Mouse (Mus musculus): ENCODE results near the gene Snx32. TPM values are rescaled to one million over a fixed set of nuclear protein-coding genes. Genes with fewer than 3 reads are reported as not detected.

The Snx32 gene
- polyA plus RNA-seq, 1 experiment from 2014 or later, result 9.7 TPM

DNA sequence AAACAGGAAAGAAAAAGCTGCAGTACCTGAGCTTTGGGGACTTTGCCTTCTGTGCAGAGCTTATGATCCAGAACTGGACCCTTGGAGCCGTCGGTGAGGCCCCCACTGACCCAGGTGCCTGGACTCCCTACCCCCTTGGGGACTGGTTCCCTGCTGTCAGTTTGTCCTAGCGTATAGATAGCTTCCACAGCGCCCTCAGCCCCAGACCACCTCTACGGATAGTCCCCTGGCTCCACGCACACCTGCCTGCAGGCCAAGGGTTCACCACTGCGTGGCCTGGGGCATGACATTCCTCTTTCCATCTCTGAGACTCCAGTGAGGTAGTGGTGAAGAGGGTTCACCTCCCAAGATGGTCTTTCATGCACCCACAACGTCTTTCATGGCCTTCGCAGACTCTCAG, 47.1 kb downstream of the Snx32 start:
- H3K9me3 ChIP-seq, result no peaks in the 10 kb centered on the region
- peaks cover 22% of the 10 kb centered on the region for H3K4me1 ChIP-seq
- peaks cover 7% of the 10 kb centered on the region; the same call in 1 of the 2 replicates for H3K27me3 ChIP-seq
- H3K27ac ChIP-seq, result no peak overlapping the region
- H3K4me2 ChIP-seq, result no peak overlapping the region
- no peak overlapping the region for H3K9ac ChIP-seq
- no peak for ATAC-seq (ENCODE audit: insufficient number of reproducible peaks, insufficient read depth, low FRiP score, low TSS enrichment, low read depth)
- no peak overlapping the region for H3K4me3 ChIP-seq
- WGBS, result 86% methylated on average over 9 of the region's 9 CpGs
- peaks cover 61% of the 10 kb centered on the region for H3K36me3 ChIP-seq

- H3K9ac ChIP-seq, result peak overlapping the region; percentile 79
- WGBS, result 85% methylated on average over 6 of the region's 6 CpGs
Measured at GRCm38 (mm10) chr19:5461411-5461810, 48.9 kb downstream of the Snx32 start.

GRCm38 (mm10) chr19:5460465-5460911, 49.9 kb downstream of the Snx32 start, which contains the start of gene Fibp:
Gene Fibp (plus strand): TSS chr19:5460615.
- Histone ChIP-seq H3K9ac (peak within 1 kb of the TSS; percentile 79), H3K36me3 (peaks cover 35% of the 10 kb centered on the region), H3K9me3 (no peaks in the 10 kb centered on the region), H3K4me3 (peak within 1 kb of the TSS; percentile 68), H3K4me1 (peaks cover 39% of the 10 kb centered on the region), H3K27me3 (peaks cover 7% of the 10 kb centered on the region; the same call in 1 of the 2 replicates), H3K4me2 (peak within 1 kb of the TSS; percentile 91), H3K27ac (peak within 1 kb of the TSS; percentile 70)
- 0 out of 2 replicates have a peak, but pooled peaks have one; percentile 53 for ATAC-seq (ENCODE audit: insufficient number of reproducible peaks, insufficient read depth, low FRiP score, low TSS enrichment, low read depth)
- under 1% methylated on average over 32 of the region's 32 CpGs for WGBS

More at GRCm38 (mm10) chr19:5461411-5461810, 48.9 kb downstream of the Snx32 start:
- Histone ChIP-seq H3K27me3 (peaks cover 7% of the 10 kb centered on the region; the same call in 1 of the 2 replicates), H3K4me3 (peak overlapping the region; percentile 68), H3K4me1 (peaks cover 30% of the 10 kb centered on the region), H3K27ac (no peak overlapping the region), H3K36me3 (peaks cover 45% of the 10 kb centered on the region), H3K4me2 (peak overlapping the region; percentile 91), H3K9me3 (no peaks in the 10 kb centered on the region)
- ATAC-seq (ENCODE audit: insufficient number of reproducible peaks, insufficient read depth, low FRiP score, low TSS enrichment, low read depth), result no peak

DNA sequence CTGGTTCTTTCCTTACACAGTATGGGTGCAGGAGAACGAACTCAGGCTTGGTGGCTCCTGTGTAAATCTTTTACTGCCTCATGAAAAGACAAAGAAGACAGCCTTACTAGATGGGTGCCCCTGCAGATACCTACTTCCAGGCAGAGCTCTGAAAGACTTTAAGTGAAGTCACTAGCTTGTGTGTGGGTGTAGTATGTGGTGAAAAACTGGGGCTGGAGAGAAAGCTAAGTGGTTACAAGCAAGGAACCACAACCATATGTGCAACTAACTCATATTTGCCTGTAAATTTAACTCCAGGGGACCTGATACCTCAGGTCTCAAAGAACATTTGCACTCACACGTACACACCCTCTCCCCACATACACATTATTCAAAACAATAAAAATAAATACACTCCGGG, 50.4 kb downstream of the Snx32 start:
- Histone ChIP-seq H3K9ac (peak overlapping the region; percentile 79), H3K4me1 (peaks cover 45% of the 10 kb centered on the region), H3K4me3 (peak overlapping the region; percentile 68), H3K27ac (peak overlapping the region; percentile 70; the same call in 1 of the 2 replicates), H3K9me3 (no peaks in the 10 kb centered on the region), H3K4me2 (peak overlapping the region; percentile 91), H3K36me3 (peaks cover 30% of the 10 kb centered on the region), H3K27me3 (peaks cover 7% of the 10 kb centered on the region; the same call in 1 of the 2 replicates)
- ATAC-seq (ENCODE audit: insufficient number of reproducible peaks, insufficient read depth, low FRiP score, low TSS enrichment, low read depth), result no peak
- WGBS, result 37% methylated on average over 3 of the region's 3 CpGs

GRCm38 (mm10) chr19:5459019-5459418, 51.3 kb downstream of the Snx32 start:
- no peak overlapping the region for H3K9ac ChIP-seq
- no peak overlapping the region for H3K4me3 ChIP-seq
- H3K9me3 ChIP-seq, result no peaks in the 10 kb centered on the region
- H3K36me3 ChIP-seq, result peaks cover 31% of the 10 kb centered on the region
- WGBS, result 70% methylated on average over 7 of the region's 7 CpGs
- ATAC-seq (ENCODE audit: insufficient number of reproducible peaks, insufficient read depth, low FRiP score, low TSS enrichment, low read depth), result no peak
- peaks cover 44% of the 10 kb centered on the region for H3K4me1 ChIP-seq
- H3K4me2 ChIP-seq, result no peak overlapping the region
- no peak overlapping the region for H3K27ac ChIP-seq
- H3K27me3 ChIP-seq, result peaks cover 7% of the 10 kb centered on the region; the same call in 1 of the 2 replicates

GRCm38 (mm10) chr19:5457746-5458442, 52.4 kb downstream of the Snx32 start, which contains the start of gene Ccdc85b:
Gene Ccdc85b (minus strand): TSS chr19:5457894.
- peaks cover 24% of the 10 kb centered on the region for H3K36me3 ChIP-seq
- H3K4me2 ChIP-seq, result peak within 1 kb of the TSS; percentile 99
- peak within 1 kb of the TSS; percentile 76 for H3K9ac ChIP-seq
- peaks cover 7% of the 10 kb centered on the region; the same call in 1 of the 2 replicates for H3K27me3 ChIP-seq
- peak within 1 kb of the TSS; percentile 74 for H3K4me3 ChIP-seq
- whole genome bisulfite sequencing, result 17% methylated on average over 14 of the region's 14 CpGs
- peaks cover 40% of the 10 kb centered on the region for H3K4me1 ChIP-seq
- no peaks in the 10 kb centered on the region for H3K9me3 ChIP-seq
- H3K27ac ChIP-seq, result peak within 1 kb of the TSS; percentile 87
- no peak for ATAC-seq (ENCODE audit: insufficient number of reproducible peaks, insufficient read depth, low FRiP score, low TSS enrichment, low read depth)

- peak; percentile 84 for ATAC-seq (ENCODE audit: insufficient number of reproducible peaks, insufficient read depth, low FRiP score, low TSS enrichment, low read depth)
Measured at GRCm38 (mm10) chr19:5456922-5457745, 53.2 kb downstream of the Snx32 start.

GRCm38 (mm10) chr19:5456241-5456921, 54.0 kb downstream of the Snx32 start:
- H3K4me2 ChIP-seq, result peak overlapping the region; percentile 99
- ATAC-seq (ENCODE audit: insufficient number of reproducible peaks, insufficient read depth, low FRiP score, low TSS enrichment, low read depth), result 0 out of 2 replicates have a peak, but pooled peaks have one; percentile 8

More at GRCm38 (mm10) chr19:5456922-5457745, 53.2 kb downstream of the Snx32 start:
- Histone ChIP-seq H3K36me3 (peaks cover 17% of the 10 kb centered on the region), H3K27ac (peak overlapping the region; percentile 87), H3K4me1 (peaks cover 40% of the 10 kb centered on the region), H3K27me3 (peaks cover 7% of the 10 kb centered on the region; the same call in 1 of the 2 replicates), H3K9me3 (no peaks in the 10 kb centered on the region), H3K4me3 (peak overlapping the region; percentile 74), H3K4me2 (peak overlapping the region; percentile 99), H3K9ac (peak overlapping the region; percentile 76)
- under 1% methylated on average over 70 of the region's 70 CpGs for WGBS

GRCm38 (mm10) chr19:5455568-5455967, 54.8 kb downstream of the Snx32 start:
- H3K9me3 ChIP-seq, result no peaks in the 10 kb centered on the region
- H3K27ac ChIP-seq, result no peak overlapping the region
- no peak for ATAC-seq (ENCODE audit: insufficient number of reproducible peaks, insufficient read depth, low FRiP score, low TSS enrichment, low read depth)
- H3K27me3 ChIP-seq, result peaks cover 14% of the 10 kb centered on the region
- peak overlapping the region; percentile 61; the same call in 1 of the 2 replicates for H3K9ac ChIP-seq
- peaks cover 30% of the 10 kb centered on the region for H3K4me1 ChIP-seq
- WGBS, result 49% methylated on average over 8 of the region's 8 CpGs
- H3K4me2 ChIP-seq, result peak overlapping the region; percentile 99
- peaks cover 13% of the 10 kb centered on the region; the same call in 1 of the 2 replicates for H3K36me3 ChIP-seq
- H3K4me3 ChIP-seq, result peak overlapping the region; percentile 74

More at GRCm38 (mm10) chr19:5456241-5456921, 54.0 kb downstream of the Snx32 start:
- peaks cover 36% of the 10 kb centered on the region for H3K4me1 ChIP-seq
- peak overlapping the region; percentile 74 for H3K4me3 ChIP-seq
- peaks cover 9% of the 10 kb centered on the region for H3K27me3 ChIP-seq
- H3K27ac ChIP-seq, result peak overlapping the region; percentile 87
- WGBS, result 5% methylated on average over 26 of the region's 26 CpGs
- peaks cover 13% of the 10 kb centered on the region; the same call in 1 of the 2 replicates for H3K36me3 ChIP-seq
- H3K9ac ChIP-seq, result peak overlapping the region; percentile 76
- no peaks in the 10 kb centered on the region for H3K9me3 ChIP-seq

GRCm38 (mm10) chr19:5455037-5455436, 55.3 kb downstream of the Snx32 start:
- Histone ChIP-seq H3K4me1 (peaks cover 30% of the 10 kb centered on the region), H3K9ac (peak overlapping the region; percentile 61; the same call in 1 of the 2 replicates), H3K36me3 (peaks cover 13% of the 10 kb centered on the region; the same call in 1 of the 2 replicates), H3K4me2 (peak overlapping the region; percentile 99), H3K9me3 (no peaks in the 10 kb centered on the region), H3K27ac (no peak overlapping the region), H3K4me3 (peak overlapping the region; percentile 74; the same call in 1 of the 2 replicates), H3K27me3 (peaks cover 19% of the 10 kb centered on the region)
- no peak for ATAC-seq (ENCODE audit: insufficient number of reproducible peaks, insufficient read depth, low FRiP score, low TSS enrichment, low read depth)
- WGBS, result 73% methylated on average over 12 of the region's 12 CpGs

Data from embryonic facial prominence, embryonic 13.5 days (tissue).